Mouse (Mus musculus): ENCODE data around the gene Trpm7.

- TF ChIP-seq EP300 (IDR thresholded peaks at IDR 0.05; ENCODE audit: insufficient read depth, low read depth, low read length) (no peak), POLR2A (IDR thresholded peaks at IDR 0.05; ENCODE audit: insufficient read depth, low read length) (no peak), CTCF (IDR thresholded peaks at IDR 0.05; ENCODE audit: low read depth, low read length) (no peak)
Observed at GRCm38 (mm10) chr2:126778806-126779205, 97.2 kb downstream of the Trpm7 start.
